Mouse (Mus musculus) neural tube, embryonic 10.5 days (tissue): ENCODE measurements at regions not wholly inside any gene's neighbourhood (a gene's known extent, or its start where the extent isn't known, plus 50 kb on each side); places are given as distances from the start of the nearest gene placed in this dataset.

Experiments
- DNase-seq: peaks from one replicate; pipeline ENCODE4 v3.0.0-alpha.2; 2017; ENCODE audit warnings: low spot score; ENCODE audit errors: extremely low spot score

DNA sequence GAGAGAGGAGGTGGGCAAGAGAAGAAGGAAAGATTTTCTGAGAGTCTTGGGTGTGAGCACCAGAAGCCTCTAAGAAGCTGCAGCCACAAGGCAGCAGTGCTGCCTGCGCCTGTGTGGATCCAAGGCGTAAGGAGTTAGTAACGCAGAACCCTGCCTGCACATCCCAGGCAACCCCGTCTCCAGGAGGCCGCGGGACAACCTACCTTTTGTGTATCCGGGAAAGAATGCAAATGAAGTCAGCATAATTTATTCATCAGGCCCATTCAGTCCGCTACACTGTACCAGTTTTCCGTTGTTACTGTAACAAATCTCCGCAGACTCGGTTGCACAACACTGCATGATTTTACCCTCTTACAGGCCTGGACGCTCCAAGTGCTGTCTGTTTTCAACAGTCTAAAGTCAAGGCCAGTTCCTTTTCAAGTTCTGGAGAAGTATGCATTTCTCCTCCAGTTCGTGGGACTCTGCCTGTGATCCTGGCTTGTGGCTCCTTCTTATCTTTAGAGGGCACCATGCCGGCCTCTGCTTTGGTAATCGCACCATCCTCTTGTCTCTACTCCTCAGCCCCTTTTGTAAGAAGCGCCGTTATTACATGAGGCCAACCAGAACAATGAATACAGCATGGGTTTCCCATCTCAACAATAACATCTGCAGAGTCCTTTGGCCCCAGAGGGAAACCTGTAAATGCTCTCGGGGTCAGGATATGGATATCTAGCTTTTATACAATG lies 133.8 kb downstream of the Nufip1 start:
- DNase-seq: peak; percentile 34

DNA sequence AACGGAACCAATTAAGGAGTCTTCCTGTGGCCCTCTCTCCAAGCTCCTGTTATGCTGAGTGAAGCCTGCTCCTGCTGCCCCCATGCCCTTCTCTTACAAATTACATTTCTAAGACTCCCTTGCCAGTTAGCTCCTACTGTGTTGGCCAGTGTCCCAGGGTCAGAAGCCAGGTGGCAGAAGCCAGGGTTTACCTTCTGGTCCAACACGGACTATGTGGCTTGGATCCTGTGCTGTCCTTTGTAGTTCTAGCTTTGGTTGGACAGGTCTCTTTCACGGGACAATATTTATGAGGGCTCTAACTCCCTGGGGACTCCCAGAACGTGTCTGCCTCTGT lies 134.3 kb downstream of the Nufip1 start:
- no peak for DNase-seq

DNA sequence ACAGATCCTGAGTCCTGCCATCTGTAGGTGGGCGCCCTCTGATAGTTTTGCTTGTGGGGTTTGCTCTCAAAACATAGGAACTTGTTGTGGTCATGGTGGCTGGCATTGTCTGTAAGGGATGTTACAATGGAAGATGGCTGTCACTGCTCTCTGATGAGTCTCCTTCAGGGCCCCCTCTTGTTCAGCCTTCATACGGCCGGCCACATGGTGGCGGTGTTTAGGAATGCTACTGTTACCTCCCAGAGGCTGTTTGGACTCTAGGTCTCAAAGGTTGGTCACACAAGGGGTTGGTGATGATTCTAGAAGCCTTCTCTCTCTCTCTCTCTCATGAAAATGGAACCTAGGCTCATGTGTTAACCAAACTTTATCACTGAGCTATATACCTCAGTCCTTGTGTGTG lies 137.0 kb downstream of the Nufip1 start:
- no peak for DNase-seq

DNA sequence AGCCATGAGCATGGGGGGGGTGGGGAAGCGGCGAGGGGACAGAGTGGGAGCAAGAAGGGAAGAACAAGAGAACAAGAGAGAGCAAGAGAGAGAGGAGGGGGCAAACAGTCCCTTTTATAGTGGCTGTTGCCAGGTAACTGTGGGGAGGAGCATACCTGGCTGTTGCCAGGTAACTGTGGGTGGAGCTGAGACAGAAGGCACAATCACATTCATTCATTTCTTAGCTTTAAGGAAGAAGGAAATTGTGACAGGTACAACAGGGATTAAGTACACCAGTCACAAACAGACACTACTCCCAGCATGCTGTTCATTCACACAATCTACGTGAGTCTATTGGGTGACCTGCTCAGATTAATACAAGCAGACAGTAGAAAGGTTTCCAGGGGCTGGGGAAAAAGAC lies 143.2 kb downstream of the Nufip1 start:
- no peak for DNase-seq

DNA sequence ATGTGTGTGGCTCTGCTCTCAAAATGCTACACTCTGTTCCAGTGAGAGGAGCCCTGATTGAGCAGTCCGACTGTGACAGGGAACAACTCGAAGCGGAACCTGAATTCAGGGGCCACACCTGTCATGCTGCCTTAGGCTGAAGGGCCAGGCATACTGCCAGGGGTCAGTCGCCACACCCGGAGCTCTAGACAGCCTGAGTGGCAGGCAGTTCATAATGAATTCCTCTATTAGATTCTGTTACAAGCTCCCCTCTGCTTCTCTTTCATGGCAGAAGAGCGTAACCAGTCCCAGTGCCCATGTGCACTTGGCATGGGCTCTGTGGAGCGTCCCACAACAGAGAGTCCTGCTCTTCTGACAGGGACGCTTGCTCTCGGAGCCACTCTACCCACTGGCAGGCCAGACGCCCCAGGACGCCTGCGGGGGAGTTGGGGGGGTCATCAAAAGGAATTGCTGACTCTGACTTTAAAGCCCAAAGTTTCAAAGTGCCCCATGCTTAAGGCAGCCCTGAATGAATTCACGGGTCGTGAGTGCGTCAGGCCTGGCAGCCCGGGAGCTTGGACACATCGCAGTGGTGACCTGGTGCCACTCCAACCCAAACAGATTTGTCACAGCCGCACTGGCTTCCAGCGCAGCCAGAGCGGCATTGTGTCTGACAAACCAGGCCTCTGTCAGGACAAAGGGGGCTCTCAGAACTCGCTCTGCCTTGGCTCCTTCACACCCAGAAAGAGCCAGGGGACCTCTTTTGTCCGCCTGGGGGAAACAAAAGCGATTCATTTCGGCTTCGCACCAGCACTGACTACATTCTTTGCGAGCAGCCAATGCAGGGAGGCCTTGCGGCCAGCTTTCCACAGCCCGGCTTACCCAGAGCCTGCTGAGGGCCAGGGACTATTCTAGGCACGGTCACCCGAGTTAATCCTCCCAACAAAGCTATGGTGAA lies 144.1 kb downstream of the Nufip1 start:
- peak; percentile 75 for DNase-seq

DNA sequence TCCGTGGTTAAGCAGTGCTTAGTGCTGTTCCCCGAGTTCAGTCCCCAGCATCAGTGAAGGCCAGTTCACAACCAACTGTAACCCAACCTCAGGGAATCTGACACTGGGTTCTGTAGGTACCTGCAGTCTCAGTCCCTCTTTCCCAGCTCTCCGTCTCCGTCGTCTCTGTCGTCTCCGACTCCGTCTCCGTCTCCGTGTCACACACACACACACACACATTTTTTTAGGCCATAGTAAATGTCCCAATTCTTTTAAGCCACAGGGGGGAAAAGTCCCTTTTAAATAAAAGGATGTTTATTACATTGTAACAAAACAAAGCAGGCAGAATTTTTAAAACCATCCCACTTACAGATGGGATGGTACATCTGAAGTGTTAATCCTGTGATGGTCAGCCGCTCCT lies 145.3 kb downstream of the Nufip1 start:
- DNase-seq: no peak

DNA sequence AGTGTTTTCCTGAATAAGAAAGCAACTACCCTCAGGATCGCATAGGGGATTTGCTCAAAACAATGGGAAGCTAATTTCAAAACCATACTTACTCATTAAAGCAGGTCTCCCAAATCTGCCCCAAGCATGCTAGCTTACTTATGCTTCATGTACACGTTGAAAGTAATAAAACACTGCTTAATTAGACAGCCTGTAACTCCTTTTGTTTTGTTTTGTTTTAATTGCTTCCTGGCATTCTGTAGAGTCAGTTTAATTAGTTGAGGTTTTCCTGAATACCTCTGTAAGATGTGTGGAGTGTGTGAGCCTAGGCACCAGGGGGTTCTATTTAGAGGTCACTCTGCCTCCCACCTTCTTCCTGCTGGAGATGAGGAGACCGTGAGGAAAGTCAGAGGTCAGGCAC lies 147.9 kb downstream of the Nufip1 start:
- DNase-seq: no peak

DNA sequence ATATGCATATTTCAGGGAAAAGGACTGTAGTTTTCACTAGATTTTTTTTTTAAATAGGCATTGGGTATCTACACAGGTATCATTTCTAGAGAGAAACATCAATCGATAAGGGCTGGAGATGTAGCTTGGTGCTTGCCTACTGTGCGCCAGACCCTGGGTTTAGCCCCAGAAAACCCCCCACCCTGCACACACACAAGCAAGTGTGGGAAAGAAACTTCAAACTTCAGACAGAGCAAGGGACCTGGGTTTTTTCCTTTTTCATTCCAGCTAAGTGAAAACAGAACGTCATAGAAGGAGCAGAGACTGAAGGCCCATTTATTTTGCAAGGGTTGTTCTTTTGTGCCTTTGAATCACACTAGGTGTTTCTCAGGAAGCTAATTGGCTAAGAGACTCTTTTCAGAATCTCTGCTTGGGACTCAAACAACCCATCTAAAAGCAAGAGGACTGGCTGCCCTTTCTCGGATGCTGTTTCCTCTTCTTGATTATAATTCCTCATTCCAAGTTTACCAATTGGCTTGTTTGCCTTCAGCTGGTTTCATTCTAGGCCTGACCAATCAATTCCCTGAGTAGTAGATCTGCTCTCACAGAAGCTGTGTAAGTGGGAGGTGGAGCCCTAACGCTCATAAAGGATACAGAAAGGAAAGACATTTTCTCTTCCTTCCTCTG lies 150.1 kb downstream of the Nufip1 start:
- no peak for DNase-seq

DNA sequence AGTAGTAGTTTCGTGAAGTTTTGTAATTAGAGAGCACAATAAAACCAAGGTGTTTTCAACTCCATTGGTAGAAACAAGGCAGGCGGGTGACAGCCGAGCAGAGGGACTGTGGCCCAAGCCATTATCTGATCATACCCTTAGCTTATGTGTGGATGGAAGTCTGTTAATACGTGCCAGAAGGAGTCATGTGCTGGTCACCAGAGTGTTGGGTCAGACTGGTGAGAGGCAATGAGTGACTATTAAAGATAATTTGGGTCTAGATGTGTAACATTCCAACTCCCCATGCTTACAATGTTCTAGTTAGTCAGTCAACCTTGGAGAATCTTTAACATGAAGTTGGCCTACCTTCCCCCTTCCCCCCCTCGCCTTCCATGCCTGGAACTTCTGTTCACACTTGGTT lies 151.1 kb upstream of the Tsc22d1 start:
- no peak for DNase-seq

DNA sequence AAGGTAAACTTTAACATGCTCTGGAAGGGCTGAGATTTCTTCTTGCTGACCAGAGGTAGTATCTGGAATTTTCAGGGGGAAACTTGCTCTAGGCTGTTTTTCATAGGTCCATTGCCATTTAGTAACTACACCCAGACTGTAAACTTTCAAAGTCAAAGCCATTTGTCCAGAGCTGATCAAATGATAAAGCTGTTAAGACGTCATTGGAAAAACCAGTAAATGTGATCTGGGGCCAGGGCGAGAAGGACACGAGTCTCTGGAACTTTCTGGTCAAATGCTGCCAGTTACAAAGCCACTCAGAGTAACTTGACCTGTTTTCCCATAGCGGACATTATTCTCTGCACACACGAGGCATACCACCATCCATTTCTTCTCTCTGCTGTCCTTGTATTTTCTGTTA lies 148.9 kb upstream of the Tsc22d1 start:
- DNase-seq: no peak

DNA sequence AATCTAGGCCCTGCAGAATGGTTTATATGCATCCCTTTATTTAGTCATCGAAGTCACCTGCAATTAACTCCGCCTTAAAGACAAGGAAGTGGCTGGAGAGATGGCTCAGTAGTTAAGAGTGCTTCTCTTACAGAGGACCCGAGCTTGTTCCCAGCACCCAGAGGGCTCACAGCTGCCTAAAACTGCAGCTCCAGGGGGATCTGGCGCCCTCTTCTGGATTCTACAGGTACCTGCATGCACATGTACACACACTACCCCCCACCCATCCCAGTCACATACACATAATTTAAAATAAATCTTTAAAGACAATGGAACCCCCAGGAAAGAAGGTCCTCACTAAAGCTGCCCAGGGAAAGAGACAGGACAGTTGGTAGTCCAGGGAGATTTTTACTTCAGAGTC lies 148.5 kb upstream of the Tsc22d1 start:
- no peak for DNase-seq

DNA sequence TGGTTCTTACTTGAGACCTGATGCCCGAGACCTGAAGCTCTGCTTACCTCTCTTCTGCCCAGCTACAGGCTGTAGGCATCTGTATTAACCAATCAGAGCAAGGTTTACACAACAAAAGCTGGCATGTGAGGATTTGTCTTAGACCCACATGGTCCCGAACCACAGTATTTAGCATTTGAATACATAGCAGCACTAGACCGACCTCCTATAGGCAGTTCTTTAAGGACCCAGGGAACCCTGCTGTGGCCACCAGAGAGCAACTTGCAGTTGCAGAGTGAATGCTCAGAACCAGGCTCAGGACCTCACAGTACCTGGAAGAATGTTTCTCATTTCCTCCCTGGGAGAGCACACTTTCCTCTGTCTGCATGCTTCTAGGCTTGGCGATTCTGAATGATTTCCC lies 147.7 kb upstream of the Tsc22d1 start:
- DNase-seq: no peak

DNA sequence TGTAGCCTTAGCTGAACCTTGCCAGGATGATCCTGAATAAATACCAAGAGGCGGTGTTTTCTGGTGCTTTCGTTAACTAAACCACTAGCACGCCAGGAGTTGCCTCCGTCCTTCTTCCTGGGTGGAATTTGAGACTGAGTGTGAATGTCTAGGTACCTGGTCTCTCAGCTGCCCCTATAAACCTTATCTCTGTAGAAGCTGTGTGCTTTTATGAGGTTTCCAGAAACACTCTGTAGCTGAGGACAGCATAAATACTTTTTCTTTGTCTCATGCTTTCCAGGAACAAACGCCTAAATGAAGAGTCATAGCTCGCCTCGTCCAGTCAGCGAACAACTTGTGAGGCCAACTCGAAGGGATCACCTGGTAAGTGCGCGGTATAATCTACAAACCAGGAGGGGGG lies 143.6 kb upstream of the Tsc22d1 start:
- no peak for DNase-seq

DNA sequence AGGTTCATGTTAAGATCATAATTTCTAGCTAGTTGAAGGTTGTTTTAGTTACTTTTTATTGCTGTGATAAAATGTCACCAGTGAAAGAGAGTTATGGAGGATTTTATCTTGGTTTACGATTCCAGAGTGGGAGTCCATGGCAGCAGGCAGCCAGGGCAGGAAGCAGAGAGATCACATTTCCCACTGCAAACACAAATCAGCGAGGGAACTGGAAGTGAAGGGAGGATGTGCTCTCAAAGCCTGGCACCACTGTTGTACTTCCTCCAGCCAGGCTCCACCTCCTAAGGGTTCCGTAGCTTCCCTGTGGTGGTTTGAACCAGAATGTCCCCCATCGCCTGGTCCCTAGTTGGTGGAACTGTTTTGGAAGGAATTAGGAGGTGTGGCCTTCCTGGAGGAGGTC lies 141.9 kb upstream of the Tsc22d1 start:
- no peak for DNase-seq

DNA sequence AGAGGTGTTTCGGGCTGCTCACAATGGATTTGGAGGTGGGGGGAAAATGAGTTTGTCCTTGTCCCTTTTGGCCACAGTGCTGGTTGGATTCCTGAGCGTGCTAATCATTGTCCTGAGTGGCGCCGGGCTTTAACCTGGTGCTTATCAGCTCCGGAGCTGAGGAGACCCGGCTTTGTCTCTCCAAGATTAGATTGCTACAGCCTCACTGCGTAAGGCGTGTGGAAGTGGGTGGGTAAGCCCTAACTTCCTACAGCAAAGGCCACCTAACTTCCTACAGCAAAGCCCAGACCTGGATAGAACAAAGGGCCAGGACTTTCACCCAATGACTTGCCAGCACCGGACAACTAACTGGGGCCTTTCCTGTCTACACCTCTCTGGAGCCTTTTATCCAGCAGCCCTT lies 138.1 kb upstream of the Tsc22d1 start:
- DNase-seq: no peak

DNA sequence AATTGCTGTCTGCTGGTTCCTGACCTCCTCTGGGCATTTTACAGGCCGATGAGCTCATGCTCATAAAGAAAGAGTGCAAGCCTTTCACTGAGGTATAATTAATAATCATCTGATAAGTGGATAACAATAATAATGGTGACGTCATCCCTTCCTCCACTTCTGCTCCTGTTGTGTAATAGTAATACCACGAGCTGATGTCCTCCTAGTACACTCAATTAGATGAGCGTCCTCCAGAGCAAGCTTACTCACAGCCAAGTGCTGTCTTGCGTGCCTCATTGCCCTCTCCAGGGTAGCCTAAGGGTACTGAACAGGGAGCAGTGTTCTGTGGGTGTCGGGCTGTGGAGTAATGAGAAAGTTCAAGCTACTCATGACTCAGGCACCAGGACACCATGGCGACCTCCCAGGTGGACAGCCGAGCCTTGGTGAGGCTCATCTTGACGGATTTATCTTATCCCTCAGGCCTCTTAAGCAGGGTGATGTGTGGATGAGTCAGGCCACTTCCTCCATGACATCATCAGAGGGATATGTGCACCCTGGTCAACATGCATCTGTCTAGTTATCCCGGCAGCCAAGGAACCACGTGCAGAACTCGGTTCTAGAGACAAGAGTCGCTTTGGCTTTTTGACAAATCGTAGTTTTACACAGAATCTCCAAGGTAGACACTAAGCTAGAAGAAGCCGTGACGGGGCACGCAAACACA lies 135.9 kb upstream of the Tsc22d1 start:
- no peak for DNase-seq

DNA sequence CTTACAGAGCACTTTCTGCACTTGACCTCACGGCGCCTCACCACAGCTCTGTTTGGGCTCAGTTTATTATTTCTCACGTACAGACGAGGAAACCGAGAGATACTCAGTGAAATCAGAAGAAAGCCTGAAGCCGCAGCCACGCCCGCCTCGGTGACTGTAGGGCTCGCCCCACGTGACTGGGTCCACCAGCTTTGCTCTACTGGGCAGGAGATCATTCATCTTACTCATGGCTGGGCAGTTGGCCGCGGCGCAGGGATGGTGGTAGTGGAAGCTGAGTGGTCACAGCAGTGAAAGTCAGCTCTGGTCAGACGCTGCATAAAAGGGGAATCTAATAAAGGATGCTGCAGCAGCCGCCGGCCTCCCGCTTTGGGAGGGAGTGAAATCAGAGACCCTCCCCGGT lies 135.2 kb upstream of the Tsc22d1 start:
- no peak for DNase-seq

DNA sequence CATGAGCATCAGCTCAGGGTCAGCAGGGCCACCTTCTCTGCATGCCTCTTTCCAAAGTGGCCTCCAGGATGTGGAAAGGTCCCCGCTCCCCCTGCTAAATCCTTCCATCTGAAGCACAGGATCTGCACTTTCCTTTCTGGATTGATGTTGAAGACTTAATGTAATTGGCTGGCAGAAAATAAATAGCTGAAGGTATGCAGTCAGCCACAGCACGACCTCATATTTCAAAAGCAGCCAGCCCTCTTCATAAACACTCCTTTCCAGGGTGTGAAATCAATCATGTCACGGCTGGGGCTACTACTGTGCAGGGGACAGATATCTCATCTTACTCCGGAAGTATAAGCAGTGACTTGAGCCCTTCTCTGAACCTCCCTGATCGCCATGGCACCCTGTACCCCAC lies 132.9 kb upstream of the Tsc22d1 start:
- DNase-seq: peak; percentile 50

DNA sequence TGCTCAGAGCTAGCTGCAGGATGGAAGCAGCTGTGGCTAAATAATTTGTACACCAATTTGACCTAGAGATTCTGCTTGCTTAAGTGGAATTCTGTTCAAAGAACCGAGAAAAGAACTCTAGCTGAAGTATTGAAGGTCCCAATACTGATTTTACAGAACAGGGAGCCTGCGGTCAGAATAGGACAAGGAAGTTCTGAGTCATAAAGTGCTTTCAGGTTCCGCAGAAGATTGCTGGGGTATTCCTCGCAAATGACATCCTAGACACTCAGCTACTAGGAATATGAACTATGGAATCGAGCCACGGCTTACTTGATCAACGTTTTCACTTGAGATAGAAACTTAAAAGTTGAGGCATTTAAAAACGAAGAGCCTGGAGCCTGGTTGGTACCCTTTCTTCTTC lies 127.0 kb upstream of the Tsc22d1 start:
- DNase-seq: no peak

DNA sequence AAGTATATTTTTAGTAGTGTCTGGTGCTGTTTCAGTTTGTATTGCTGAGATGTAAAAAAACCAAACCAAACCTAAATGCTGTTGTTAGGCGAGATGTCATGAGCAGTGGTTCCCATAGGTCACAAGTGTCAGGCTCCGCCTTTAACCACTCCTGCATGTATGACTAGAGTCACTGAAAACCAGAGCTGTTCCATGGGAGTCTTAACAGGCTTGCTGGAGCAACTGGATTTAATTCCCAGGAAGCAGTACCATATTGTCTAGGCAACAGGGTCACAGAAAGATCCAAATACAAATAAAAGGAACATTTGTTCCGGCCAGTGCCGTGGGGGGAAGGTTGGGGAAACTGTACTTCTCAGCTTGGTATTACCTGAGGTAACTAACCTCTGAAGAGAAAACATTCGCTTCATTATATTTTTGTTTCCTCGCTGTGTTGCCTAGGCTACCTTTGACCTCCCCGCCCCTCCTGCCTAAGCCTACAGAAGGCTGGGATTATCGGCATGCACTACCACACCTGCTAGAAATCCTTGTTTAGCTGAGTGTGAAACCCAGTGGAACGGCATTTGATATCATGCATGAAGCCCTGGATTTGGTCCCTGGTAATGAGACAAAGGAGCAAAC lies 124.3 kb upstream of the Tsc22d1 start:
- DNase-seq: no peak

DNA sequence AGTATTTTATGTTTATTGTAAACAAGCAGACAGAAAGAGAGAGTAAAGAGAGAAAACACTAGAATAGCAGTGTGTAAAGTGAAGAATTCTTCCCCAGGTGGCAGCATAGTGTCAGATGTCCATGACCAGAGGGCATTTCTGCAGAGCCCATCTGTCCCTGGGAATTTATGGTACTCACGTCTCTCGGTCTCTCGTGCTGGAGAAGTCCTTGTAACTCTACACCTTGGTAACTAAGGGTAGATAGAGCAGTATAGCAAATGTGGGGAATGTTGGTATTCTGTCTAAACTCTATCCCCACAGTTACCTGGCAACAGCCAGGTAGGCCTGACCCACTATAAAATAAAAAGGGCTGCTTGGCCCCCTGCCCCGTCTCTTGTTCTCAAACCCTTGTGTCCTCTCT lies 122.5 kb upstream of the Tsc22d1 start:
- no peak for DNase-seq
